Mouse (Mus musculus) frontal cortex, postnatal 36 days (tissue): ENCODE data around the gene Frrs1.
"Not testable (repeated sequence)": the region's sequence is repeated elsewhere in the genome, so short reads cannot be mapped to it uniquely, and the experiment has no call there.

Experiments
- DNase-seq, 2 experiments: peaks; one replicate each; pipeline ENCODE4 v3.0.0; 2022; ENCODE audit warnings: low spot score in 2 of 2

Gene Frrs1

GRCm38 (mm10) chr3:116858941-116859685 lies at the start of gene Frrs1:
TSS of gene Frrs1 (plus strand) at chr3:116859464.
- no peak for DNase-seq

DNA sequence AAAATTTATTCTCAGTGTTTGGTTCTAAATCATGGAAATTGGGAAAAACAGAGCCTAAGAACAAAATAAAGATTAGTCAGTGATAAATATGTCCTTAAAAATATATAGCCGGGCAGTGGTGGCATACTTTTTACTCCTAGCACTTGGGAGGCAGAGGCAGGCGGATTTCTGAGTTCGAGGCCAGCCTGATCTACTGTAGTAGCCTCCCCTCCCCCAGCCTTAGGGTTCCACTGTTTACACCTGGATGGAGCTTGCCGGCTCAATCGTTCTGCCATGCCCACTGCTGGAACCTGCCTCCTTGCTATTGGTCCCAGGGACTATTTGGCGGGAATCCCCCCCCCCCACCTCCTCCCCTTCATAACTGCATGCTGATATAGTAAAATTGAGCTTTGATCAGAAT lies 48.9 kb upstream of the Frrs1 start:
- not testable (repeated sequence) for DNase-seq

DNA sequence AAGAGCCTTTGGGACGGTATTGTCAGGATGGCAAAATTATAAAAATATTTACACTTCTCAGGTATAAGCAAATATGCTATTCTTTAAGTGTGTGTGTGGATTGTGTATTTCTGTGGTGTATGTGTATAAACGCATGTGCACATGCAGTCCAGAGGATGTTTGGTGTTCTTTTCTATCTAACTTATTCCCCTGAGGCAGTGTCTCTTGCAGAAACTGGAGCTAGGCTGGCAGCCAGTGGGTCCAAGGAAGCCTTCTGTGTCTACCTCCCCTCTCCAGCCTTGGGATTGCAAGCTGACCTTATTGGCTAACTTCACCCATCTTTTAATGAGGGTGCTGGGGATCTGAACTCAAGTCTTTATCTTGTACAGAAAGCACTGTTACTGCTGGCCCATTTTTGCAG lies 46.3 kb upstream of the Frrs1 start:
- no peak for DNase-seq

GRCm38 (mm10) chr3:116815305-116815797 lies 43.9 kb upstream of the Frrs1 start:
- DNase-seq, result no peak

GRCm38 (mm10) chr3:116815916-116816315 lies 43.3 kb upstream of the Frrs1 start:
- DNase-seq, result no peak

DNA sequence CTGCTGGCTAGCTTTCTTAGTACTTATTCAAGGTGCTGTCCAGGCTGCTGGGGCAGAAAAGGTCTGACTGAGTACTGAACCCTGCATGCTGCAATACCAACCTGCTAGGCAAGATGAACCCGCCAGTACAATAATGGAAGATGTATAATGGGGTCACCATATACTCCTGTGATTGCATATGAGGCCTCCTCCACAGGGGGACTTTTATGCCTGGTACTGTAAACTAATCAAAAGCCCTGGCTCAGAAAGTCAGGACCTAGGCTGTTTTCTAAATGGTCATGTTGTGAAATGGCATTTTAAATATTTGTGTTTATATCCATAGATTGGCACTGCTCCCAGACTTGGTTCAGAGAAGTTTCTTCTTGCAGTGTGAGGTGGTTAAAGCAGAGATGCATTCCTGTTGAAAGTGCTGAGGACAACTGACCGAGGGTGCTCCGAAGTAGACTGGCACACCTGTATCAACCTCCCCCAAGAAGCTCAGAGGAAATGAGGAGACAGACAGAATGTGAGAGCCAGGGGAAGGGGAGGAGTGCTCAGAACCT lies 42.5 kb upstream of the Frrs1 start:
- no peak for DNase-seq

DNA sequence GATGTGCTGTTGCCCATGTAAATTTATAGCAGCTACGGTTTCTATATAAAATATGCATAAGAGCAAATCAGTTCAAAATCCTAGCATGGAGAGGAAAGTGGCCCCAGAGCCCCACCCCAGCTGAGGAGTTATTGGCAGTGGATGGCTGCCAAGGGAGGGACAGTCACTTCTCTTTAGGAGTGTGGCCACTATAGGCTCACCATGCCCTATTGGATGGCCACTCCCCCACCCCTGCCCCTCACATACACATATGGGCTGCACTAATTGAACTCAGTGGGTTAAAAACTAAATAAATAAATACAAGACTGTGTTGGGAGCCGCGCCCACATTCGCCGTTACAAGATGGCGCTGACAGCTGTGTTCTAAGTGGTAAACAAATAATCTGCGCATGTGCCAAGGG lies 42.0 kb upstream of the Frrs1 start:
- no peak for DNase-seq

DNA sequence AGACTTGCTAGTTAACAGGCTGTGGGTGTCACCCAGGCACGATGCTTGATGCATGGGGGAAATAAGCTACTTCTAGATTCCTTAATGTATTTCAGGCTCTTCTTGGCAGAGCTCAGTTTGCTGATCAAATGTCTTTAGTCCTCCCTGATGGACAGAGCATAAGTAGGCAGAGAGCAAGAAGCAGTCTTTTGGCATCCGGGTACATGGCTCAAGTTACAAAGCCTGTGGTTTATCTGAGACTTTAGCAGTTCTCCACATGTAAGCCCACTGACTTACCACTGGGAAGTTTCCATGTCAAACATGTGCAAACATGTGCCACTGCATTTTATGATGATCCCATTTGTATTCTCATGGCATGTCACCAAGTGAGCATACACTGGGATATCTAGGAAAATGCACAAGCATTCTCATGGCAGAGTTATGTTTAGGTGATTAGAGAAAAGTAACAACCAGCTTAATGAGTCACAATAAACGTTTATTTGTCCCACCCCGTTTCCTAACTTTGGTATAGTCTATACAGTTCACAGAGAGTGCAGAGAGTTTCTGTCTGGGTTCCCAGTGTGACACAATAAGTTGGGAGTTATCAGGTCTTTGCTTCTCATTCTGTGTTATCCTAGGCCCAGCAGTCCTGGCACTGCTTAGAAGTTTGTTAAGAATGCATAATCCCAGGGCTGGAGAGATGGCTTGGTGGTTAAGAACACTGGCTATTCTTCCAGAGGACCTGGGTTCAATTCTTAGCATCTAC lies 32.6 kb upstream of the Frrs1 start:
- DNase-seq, result no peak

GRCm38 (mm10) chr3:116829274-116829920 lies 29.9 kb upstream of the Frrs1 start:
- no peak for DNase-seq

DNA sequence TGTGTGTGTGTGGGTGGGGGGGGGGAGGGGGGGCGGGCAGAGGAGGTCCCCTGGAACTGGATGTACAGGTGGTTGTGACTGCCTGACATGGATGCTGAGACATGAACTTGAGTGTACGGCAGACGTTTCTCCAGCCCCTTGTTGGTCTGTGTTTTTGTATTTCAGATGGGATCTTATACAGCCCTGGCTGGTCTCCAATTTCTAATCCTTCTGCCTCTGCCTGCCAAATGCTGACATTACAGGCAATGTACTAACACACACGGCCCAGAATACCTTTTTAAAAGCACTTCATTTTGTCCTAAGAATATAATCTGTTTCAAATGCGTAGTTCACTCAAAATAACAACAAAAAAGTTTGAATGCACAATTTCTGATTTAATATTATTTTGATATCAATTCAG lies 27.9 kb upstream of the Frrs1 start:
- no peak for DNase-seq

DNA sequence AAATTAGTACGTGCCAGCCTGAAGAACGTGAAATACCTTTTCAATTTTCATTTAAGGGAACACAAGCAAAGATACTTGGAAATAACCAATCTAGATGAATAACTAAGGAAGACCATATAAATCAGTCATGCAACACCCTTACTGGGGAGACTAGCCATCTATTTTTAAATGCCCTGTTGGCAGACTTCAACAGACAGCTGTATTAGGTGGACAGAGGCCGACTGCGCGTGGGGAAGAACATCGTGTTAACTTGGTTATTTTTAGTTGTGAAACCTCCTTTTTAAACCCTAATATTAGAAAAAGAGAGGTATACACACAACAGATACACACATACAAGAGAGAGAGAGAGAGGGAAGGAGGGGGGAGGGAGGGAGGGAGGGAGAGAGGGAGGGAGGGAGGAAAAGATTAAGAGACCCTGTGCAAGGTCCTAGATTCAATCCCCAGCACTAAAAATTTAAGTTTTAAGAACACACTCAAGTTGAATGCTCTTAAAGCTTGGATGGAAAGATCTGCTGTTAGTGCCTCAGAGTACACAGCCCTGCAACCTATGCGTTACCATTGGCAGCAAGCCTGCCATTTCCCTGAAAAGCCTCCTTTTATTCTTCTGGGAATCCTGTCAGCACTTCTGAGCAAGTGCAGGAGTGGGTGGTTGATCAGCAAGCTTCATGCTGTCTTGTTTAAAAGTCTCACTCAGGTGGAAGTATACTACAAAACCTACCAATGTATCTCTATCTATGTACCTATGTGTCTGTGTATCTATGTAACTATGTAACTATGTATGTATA lies 26.5 kb upstream of the Frrs1 start:
- DNase-seq, result peak; percentile 18 to 39

- no peak for DNase-seq
Measured at GRCm38 (mm10) chr3:116833491-116833890, 25.8 kb upstream of the Frrs1 start.

- DNase-seq, result no peak
Measured at GRCm38 (mm10) chr3:116834241-116834640, 25.0 kb upstream of the Frrs1 start.

DNA sequence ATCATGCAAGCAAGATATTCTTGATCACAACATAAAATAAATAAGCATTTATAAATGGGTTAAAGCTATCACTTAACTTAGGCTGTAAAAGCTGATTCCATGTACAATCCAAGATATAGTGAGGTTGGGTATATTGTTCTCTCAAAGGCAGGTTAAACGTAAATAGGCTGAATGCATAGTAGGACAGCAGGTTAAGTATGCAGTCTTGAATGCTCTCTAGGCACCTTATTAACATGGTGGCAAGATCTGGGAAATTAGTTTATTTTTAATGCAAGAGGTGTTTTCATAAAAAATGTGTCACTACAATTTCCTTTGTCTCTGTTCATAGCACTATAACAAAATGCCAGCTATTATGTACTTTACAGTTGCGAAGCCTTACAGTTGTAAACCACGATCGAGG lies 23.9 kb upstream of the Frrs1 start:
- no peak for DNase-seq

DNA sequence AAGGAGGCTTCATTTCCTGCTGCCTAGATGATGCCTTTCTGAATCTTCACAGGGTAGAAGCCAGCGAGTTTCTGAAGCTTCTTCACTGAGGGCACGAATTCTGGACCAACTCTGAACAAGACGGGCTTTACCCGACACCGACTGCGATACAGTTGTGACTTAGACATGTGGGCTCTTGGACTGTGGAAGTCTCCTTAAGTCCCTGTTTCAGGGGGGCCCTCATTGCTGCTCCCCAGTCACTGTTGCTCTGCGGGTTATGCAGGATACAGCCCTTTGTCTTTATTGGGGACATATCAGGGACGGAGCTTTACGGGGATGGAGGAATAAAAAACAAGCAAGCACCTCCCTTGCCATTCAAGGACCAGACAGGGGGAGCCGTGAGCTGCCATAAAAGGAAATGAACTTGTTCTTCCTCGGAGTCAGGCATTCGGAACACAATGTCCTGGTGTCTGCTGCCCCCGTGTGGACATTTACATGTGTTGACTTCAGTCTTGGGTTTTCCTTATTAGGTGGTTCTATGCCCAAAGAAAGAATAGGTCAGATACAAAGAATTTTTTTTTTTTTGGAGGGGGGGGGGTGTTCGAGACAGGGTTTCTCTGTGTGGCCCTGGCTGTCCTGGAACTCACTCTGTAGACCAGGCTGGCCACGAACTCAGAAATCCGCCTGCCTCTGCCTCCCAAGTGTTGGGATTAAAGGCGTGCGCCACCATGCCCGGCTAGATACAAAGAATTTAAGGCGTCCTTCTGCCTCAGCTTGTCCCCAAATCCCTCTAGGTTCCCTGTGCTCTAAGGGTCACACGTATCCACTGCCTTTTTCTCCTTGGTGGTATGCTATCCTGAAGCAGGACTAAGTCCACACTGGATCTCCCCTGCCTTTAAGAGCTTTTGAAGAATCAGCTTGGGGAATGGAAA lies 23.2 kb upstream of the Frrs1 start:
- DNase-seq, result peak; percentile 89 to 93

DNA sequence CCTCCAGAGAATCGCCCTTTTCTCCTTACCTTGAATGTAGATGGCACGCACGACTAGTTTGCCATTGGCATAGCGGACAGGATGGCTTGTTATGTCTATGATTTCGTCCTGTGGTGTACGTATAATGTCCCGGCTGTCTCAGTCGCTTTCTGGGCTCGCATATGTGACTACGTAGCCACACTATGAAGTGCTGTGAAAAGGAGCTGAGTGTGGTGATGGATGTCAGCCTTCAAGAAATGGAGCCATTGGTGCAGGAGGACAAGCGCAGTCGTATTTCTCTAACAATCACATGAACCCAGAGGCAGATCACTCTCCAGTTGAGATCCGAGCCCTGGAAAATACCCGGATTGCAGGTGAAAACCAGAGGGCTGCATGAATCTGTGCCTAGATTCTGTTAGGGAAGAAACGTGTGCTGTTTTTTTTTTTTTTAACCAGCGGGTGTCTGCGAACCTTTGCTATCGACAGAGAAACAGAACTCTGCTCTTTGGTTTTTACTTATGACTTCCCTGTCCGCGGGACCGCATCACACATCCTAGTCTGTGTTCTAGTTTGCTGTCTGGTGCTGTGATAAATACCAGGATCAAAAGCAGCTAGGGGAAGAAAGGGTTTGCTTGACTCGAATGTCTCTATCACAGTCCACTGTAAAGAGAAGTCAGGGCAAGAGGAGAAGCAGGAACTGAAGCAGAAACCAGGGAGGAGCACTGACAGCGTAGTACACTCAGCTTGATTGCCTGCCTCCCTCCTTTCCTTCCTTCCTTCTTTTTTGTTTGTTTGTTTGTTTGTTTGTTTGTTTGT lies 22.4 kb upstream of the Frrs1 start:
- no peak for DNase-seq

- DNase-seq, result no peak
Measured at GRCm38 (mm10) chr3:116841311-116841710, 18.0 kb upstream of the Frrs1 start.

DNA sequence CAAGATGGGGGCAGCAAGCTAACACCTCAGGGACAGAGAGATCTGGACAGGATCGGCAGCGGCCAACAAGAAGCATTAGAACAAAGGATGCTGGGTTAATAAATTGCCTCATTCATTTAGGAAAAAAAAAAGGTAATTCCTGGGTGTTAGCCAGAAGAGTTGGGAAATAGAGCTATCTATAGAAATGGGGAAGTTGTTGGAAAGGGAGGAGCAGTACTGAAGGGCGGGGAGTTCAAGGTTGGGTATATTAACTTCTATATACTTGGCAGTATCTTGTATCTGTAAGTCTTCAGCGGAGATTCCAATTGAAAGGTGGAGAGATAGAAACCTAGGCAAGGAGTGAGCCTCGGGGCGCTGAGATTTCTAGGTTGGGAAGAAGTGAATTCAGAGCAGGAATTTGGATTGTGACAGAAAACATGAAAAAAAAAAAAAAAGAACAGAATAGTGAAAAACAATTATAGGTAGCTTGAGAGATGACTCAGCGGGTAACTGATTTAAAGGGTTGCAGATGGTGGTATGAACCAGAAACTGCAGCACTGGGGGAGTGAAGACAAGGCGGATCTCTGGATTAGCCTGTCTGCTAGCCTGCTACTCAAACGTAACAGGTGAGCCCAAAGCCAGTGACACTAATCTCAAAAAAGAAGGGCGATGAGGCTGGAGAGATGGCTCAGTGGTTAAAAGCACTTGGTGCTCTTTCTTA lies 14.2 kb upstream of the Frrs1 start:
- DNase-seq, result no peak

DNA sequence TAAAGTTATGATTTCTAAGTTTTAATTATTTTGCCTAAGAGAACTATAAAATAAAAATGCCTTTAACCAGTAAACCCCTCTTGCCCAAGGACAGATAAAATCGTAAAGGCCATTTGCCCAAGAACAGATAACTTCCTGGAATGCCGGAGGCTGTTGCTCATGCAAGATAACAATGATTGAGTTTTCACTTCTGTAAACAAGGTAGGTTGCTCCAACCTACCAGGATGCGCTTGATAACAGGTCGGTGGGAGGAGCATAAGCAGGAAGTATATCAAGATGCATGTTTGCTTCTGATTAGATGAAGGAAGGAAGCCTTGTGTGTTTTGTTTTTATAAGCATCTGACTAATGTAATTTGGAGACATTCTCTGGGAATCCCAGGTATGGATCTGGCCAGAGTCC lies 13.2 kb upstream of the Frrs1 start:
- DNase-seq, result no peak
